Mouse (Mus musculus) lung, embryonic 14.5 days (tissue): ENCODE data around the gene Ltb4r2. TPM values are rescaled to one million over a fixed set of nuclear protein-coding genes. Genes with fewer than 3 reads are reported as not detected.

Experiments used
- ATAC-seq: fragments of 200-750 bp; cut with Nextera tagmentation; 2 replicates; pipeline ENCODE4 v1.8.0; 2017; ENCODE audit warnings: mild to moderate bottlenecking, moderate TSS enrichment, moderate library complexity; ENCODE audit not compliant: insufficient read depth
- DNase-seq: peaks from one replicate; pipeline ENCODE4 v3.0.0-alpha.2; 2015
- H3K27ac ChIP-seq: fragments of 300-500 bp; sonication (generic); 2 replicates; pipeline ENCODE4 v1.5.1; 2014; ENCODE audit warnings: low read depth, mild to moderate bottlenecking, moderate library complexity
- H3K27me3 ChIP-seq: fragments of 300-500 bp; sonication (generic); 2 replicates; pipeline ENCODE4 v1.6.1; 2014; ENCODE audit warnings: low read length, control low read depth; ENCODE audit not compliant: insufficient read depth
- H3K36me3 ChIP-seq: fragments of 300-500 bp; sonication (generic); 2 replicates; pipeline ENCODE4 v1.6.1; 2014; ENCODE audit warnings: control low read depth; ENCODE audit not compliant: insufficient read depth
- H3K4me1 ChIP-seq: fragments of 300-500 bp; sonication (generic); 2 replicates; pipeline ENCODE4 v1.6.1; 2014; ENCODE audit warnings: antibody characterized with exemption, control low read depth; ENCODE audit not compliant: insufficient read depth
- H3K4me2 ChIP-seq: fragments of 300-500 bp; sonication (generic); 2 replicates; pipeline ENCODE4 v1.6.1; 2014; ENCODE audit warnings: mild to moderate bottlenecking
- H3K4me3 ChIP-seq: fragments of 300-500 bp; sonication (generic); 2 replicates; pipeline ENCODE4 v1.5.1; 2014; ENCODE audit warnings: low read depth, low read length
- H3K9ac ChIP-seq: fragments of 300-500 bp; sonication (generic); 2 replicates; pipeline ENCODE4 v1.6.1; 2014
- H3K9me3 ChIP-seq: fragments of 300-500 bp; sonication (generic); 2 replicates; pipeline ENCODE4 v1.6.1; 2016; ENCODE audit warnings: low read depth, low read length, control low read depth
- CTCF ChIP-seq: IDR thresholded peaks from 2 replicates; pipeline ENCODE4 v1.5.1; 2016; ENCODE audit warnings: antibody characterized with exemption, low read depth
- WGBS: fragments of 180-500 bp; shearing (Covaris S2); extraction: QIAGEN DNeasy Blood & Tissue Kit; methylation state at CpG from one replicate; pipeline ENCODE4 v1.1.7; 2014; 5-methylcytosine and 5-hydroxymethylcytosine counted together
- polyA plus RNA-seq: library from polyadenylated mRNA; unstranded; fragments of >200 nt; fragmentation: Nextera tagmentation; extraction: Ambion mirVana; gene quantifications from 2 replicates; pipeline ENCODE4 v1.2.1, GENCODE M21; 2014

Gene Ltb4r2
- polyA plus RNA-seq, 1 experiment from 2014 or later: 0.70 TPM

DNA sequence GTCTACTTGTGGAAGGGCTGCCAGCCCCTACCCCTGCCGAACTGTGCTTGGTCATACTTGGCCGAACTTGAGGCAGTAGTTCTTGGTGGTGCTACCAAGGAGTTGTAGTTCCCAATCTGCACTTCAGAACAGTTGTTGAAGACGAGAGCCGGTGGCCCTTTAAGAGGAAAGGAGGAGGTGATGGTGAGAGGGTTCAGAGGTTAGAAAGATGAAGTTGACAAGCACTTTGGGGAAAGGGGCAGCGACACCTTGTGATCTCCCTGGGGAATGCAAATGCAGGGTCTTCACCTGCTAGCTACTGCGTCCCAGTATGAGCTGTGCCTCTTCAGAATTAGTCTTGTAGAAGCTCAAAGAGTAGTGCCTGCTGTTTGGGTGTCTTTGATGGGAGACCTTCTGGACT lies 24.0 kb downstream of the Ltb4r2 start:
- Histone ChIP-seq H3K27ac (no peak overlapping the region), H3K27me3 (peaks cover 25% of the 10 kb centered on the region; the same call in 1 of the 2 replicates), H3K4me3 (no peak overlapping the region), H3K36me3 (0 out of 2 replicates have a peak, but pooled peaks cover 3% of the 10 kb centered on the region), H3K4me1 (peaks cover 11% of the 10 kb centered on the region), H3K4me2 (no peak overlapping the region), H3K9ac (no peak overlapping the region), H3K9me3 (no peaks in the 10 kb centered on the region)
- peak; percentile 35 for TF ChIP-seq CTCF
- no peak for DNase-seq
- 27% methylated on average over 6 of the region's 6 CpGs for WGBS
- no peak for ATAC-seq

DNA sequence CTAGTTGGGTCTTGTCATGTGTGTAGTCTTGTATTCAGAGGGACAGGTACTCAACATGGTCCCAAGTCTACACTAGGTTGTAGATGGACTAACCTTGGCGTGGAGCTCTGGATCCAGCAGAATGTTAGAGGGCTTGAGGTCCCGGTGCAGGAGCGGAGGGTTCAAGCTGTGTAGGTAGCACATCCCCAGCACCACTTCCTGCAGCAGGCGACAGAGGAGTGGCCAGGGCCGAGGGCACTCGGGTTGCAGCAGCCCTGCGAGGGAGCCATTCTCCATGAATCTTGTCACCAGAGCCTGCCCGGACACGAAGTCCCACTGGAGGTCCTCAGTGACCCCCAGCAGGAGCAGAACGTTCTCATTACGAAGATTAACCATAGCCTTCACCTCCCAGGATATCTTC lies 26.5 kb downstream of the Ltb4r2 start:
- no peaks in the 10 kb centered on the region for H3K36me3 ChIP-seq
- 0 out of 2 replicates have a peak overlapping the region, but pooled peaks have one; percentile 46 for H3K9ac ChIP-seq
- peak overlapping the region; percentile 44 for H3K4me3 ChIP-seq
- peaks cover 22% of the 10 kb centered on the region; the same call in 1 of the 2 replicates for H3K27me3 ChIP-seq
- no peak for DNase-seq
- WGBS: 32% methylated on average over 11 of the region's 11 CpGs
- no peak overlapping the region for H3K27ac ChIP-seq
- TF ChIP-seq CTCF: no peak
- peak overlapping the region; percentile 85 for H3K4me2 ChIP-seq
- H3K4me1 ChIP-seq: peaks cover 4% of the 10 kb centered on the region
- ATAC-seq: no peak
- no peaks in the 10 kb centered on the region for H3K9me3 ChIP-seq

DNA sequence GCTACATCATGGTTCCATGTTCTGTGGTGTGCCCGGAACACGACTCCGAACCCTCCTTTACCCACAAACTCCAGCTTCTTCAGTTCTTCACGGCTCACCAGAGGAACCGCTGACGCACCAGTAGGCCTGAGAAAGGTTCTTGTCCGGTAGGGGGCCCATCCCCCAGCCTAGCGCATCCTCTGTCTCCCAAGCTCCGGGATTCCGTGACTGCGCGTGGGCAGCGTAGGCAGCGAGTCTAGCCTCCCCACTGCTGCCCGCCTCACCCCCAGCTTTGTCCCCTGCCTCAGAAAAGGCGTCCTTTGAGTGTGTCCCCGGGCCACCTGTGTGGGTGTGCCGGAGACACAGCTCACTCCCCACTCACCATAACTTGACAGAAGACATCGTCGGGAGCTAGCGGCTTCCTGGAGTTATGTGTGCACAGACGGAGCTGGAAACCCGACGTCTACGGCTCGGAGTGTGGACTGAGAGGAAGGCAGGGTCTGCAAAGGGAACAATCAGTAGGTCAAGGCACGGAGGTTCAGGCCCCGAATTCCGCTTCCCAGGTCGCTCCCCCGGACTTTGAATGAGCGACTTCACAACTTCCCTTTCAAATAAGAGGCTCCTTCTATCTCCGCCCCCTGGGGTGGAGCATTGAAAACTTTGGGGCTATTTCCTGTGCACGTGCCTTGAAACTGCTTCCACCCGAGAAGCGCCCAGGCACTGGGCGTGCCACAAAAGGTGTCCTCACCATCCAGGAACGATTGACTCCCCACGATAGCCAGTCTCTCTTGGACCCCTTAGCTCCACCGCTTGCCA lies 27.2 kb downstream of the Ltb4r2 start, which contains the start of gene Ripk3:
Gene Ripk3, minus strand, starts transcription at position 610 of the 795 bp plus-strand sequence.
- Histone ChIP-seq H3K27me3 (peaks cover 18% of the 10 kb centered on the region; the same call in 1 of the 2 replicates), H3K36me3 (no peaks in the 10 kb centered on the region), H3K4me2 (peak within 1 kb of the TSS; percentile 85), H3K4me3 (peak within 1 kb of the TSS; percentile 44), H3K9me3 (no peaks in the 10 kb centered on the region), H3K27ac (no peak within 1 kb of the TSS), H3K9ac (peak within 1 kb of the TSS; percentile 46), H3K4me1 (peaks cover 8% of the 10 kb centered on the region; the same call in 1 of the 2 replicates)
- ATAC-seq (peak; percentile 33; the same call in 1 of the 2 replicates), DNase-seq (peak; percentile 79)
- 4% methylated on average over 40 of the region's 40 CpGs for WGBS
- TF ChIP-seq CTCF: peak; percentile 20; the same call in 1 of the 2 replicates

DNA sequence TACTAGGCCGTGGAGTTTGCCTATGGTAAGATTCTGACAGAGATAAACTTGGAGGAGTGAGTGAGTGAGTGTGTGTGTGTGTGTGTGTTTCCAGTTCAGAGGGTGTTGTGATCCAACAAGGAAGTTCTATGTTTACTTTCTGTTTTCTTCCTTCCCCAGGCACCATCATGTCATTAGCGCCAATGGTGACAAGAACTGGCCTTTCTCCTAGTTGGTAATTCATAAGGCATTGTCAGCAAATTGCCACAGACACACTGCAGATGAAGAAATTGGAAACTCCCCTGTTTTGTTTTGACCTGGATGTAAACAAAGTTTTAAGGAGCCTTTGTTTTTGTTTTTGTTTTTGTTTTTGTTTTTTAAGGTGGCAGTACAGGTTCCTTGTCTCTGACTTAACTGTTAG lies 32.2 kb downstream of the Ltb4r2 start:
- TF ChIP-seq CTCF: no peak
- Histone ChIP-seq H3K4me2 (no peak overlapping the region), H3K36me3 (no peaks in the 10 kb centered on the region), H3K4me1 (peaks cover 8% of the 10 kb centered on the region; the same call in 1 of the 2 replicates), H3K27me3 (peaks cover 3% of the 10 kb centered on the region; the same call in 1 of the 2 replicates), H3K27ac (peak overlapping the region; percentile 30; the same call in 1 of the 2 replicates), H3K4me3 (no peak overlapping the region), H3K9ac (no peak overlapping the region), H3K9me3 (no peaks in the 10 kb centered on the region)
- ATAC-seq: no peak
- peak; percentile 27 for DNase-seq
- 49% methylated on average over 2 of the region's 2 CpGs for WGBS

DNA sequence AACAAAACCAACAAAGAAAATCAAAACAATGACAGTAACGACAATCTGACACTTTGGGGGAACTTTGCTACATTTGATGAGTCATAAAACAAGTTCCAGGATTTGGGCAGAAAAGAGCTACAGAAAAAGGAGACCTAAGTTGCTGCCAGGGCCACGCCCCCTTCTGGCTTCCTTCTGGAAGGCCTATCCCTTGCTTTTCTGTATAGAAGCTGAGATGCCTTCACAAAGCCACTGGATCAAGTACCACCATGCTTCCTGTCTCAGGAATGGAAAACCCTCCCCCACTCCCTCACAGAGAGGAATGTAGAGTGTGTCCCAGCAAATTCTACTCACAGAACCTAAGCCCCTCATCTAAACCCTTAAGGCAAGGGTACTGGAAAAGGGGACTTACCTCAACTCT lies 32.7 kb downstream of the Ltb4r2 start:
- Histone ChIP-seq H3K9me3 (no peaks in the 10 kb centered on the region), H3K4me1 (peaks cover 4% of the 10 kb centered on the region; the same call in 1 of the 2 replicates), H3K27me3 (no peaks in the 10 kb centered on the region), H3K9ac (no peak overlapping the region), H3K36me3 (no peaks in the 10 kb centered on the region), H3K4me2 (no peak overlapping the region), H3K27ac (no peak overlapping the region), H3K4me3 (no peak overlapping the region)
- peak; percentile 56 for DNase-seq
- no peak for TF ChIP-seq CTCF
- ATAC-seq: no peak
- 56% methylated on average over 2 of the region's 2 CpGs for WGBS

DNA sequence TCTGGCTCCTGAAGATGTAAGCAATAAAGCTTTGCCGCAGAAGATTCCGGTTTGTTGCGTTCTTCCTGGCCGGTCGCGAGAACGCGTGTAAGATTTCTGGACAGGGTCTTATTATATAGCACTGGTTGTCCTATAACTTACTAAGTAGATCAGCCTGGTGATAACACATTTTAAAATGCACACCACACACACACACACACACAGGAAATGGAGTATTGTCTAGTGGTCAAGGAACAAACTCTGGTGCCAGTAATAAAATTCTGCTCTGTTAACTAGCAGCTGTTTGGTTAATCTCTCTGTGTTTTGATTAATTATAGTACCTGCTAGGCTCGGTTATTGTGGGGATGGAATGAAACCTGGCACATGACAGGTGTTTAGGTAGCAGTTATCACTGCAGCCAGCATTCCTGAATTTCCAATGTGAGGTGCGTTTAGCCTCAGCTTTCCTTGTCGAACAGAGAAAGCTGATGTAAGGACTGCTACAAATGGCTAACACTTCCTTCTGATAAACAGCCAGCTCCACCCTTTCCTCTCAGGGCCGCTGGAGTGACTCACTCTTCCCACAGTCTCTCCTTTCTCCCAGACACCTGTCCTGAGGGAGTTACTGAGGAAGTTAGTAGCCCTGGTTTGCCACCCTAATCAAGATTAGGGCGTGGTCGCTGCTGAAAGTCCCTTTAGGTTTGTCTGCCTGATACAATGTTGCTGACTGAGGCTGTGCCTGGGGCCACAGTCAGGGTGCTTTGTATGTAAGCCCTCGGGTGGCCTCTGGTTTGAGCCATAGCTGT lies 34.3 kb downstream of the Ltb4r2 start:
- Histone ChIP-seq H3K9me3 (no peaks in the 10 kb centered on the region), H3K4me2 (no peak overlapping the region), H3K4me3 (no peak overlapping the region), H3K36me3 (no peaks in the 10 kb centered on the region), H3K27ac (peak overlapping the region; percentile 9; the same call in 1 of the 2 replicates), H3K4me1 (peaks cover 4% of the 10 kb centered on the region; the same call in 1 of the 2 replicates), H3K9ac (no peak overlapping the region), H3K27me3 (no peaks in the 10 kb centered on the region)
- 67% methylated on average over 15 of the region's 15 CpGs for WGBS
- ATAC-seq (no peak), DNase-seq (peak; percentile 35)
- TF ChIP-seq CTCF: no peak

Other genes with a start within 250 kb of the Ltb4r2 start
- not detected in 2 replicates for gene Nrl, start 236.4 kb upstream of the Ltb4r2 start, polyA plus RNA-seq
- 52.1 and 55.4 TPM in 2 replicates for gene Pck2, start 221.2 kb upstream of the Ltb4r2 start, polyA plus RNA-seq
- gene Dcaf11, start 201.4 kb upstream of the Ltb4r2 start, polyA plus RNA-seq: 53.9 and 62.3 TPM in 2 replicates
- 1.2 and 1.6 TPM in 2 replicates for gene A730061H03Rik, start 201.0 kb upstream of the Ltb4r2 start, polyA plus RNA-seq
- 0.76 and 1.7 TPM in 2 replicates for gene Fitm1, start 185.8 kb upstream of the Ltb4r2 start, polyA plus RNA-seq
- 139 and 142 TPM in 2 replicates for gene Psme1, start 183.3 kb upstream of the Ltb4r2 start, polyA plus RNA-seq
- 2.1 and 2.4 TPM in 2 replicates for gene Emc9, start 176.1 kb upstream of the Ltb4r2 start, polyA plus RNA-seq
- gene Psme2, start 170.3 kb upstream of the Ltb4r2 start, polyA plus RNA-seq: 228 and 242 TPM in 2 replicates
- 14.4 and 16.9 TPM in 2 replicates for gene Rnf31, start 169.7 kb upstream of the Ltb4r2 start, polyA plus RNA-seq
- 8.9 and 9.0 TPM in 2 replicates for gene Irf9, start 157.9 kb upstream of the Ltb4r2 start, polyA plus RNA-seq
- 8.5 and 14.2 TPM in 2 replicates for gene Rec8, start 143.4 kb upstream of the Ltb4r2 start, polyA plus RNA-seq
- gene Ipo4, start 125.5 kb upstream of the Ltb4r2 start, polyA plus RNA-seq: 97.5 and 115 TPM in 2 replicates
- 2.1 TPM in 2 replicates for gene Gm49378, start 123.5 kb upstream of the Ltb4r2 start, polyA plus RNA-seq
- 111 and 122 TPM in 2 replicates for gene Tm9sf1, start 117.6 kb upstream of the Ltb4r2 start, polyA plus RNA-seq
- gene Tssk4, start 111.2 kb upstream of the Ltb4r2 start, polyA plus RNA-seq: 0.89 and 1.1 TPM in 2 replicates
- 51.6 and 52.0 TPM in 2 replicates for gene Mdp1, start 100.9 kb upstream of the Ltb4r2 start, polyA plus RNA-seq
- 58.4 and 59.4 TPM in 2 replicates for gene Gmpr2, start 89.5 kb upstream of the Ltb4r2 start, polyA plus RNA-seq
- 556 and 577 TPM in 2 replicates for gene Nedd8, start 89.3 kb upstream of the Ltb4r2 start, polyA plus RNA-seq
- 53.3 and 58.0 TPM in 2 replicates for gene Tinf2, start 79.6 kb upstream of the Ltb4r2 start, polyA plus RNA-seq
- gene Tgm1, start 47.5 kb upstream of the Ltb4r2 start, polyA plus RNA-seq: 0.89 and 1.3 TPM in 2 replicates
- 25.6 and 29.5 TPM in 2 replicates for gene Rabggta, start 39.2 kb upstream of the Ltb4r2 start, polyA plus RNA-seq
- gene Dhrs1, start 15.7 kb upstream of the Ltb4r2 start, polyA plus RNA-seq: 76.7 and 79.9 TPM in 2 replicates
- 48.7 and 50.6 TPM in 2 replicates for gene Nop9, start 15.7 kb upstream of the Ltb4r2 start, polyA plus RNA-seq
- 0.36 and 0.38 TPM in 2 replicates for gene Cideb, start 3.0 kb upstream of the Ltb4r2 start, polyA plus RNA-seq
- 0.31 and 0.64 TPM in 2 replicates for gene Ltb4r1, start 4.5 kb downstream of the Ltb4r2 start, polyA plus RNA-seq
- gene Adcy4, start 22.7 kb downstream of the Ltb4r2 start, polyA plus RNA-seq: 11.6 and 14.1 TPM in 2 replicates
- 42.5 and 51.4 TPM in 2 replicates for gene Ripk3, start 27.4 kb downstream of the Ltb4r2 start, polyA plus RNA-seq
- gene Nfatc4, start 61.7 kb downstream of the Ltb4r2 start, polyA plus RNA-seq: 58.8 and 66.1 TPM in 2 replicates
- 18.7 and 19.4 TPM in 2 replicates for gene Nynrin, start 92.6 kb downstream of the Ltb4r2 start, polyA plus RNA-seq
- gene Cbln3, start 123.0 kb downstream of the Ltb4r2 start, polyA plus RNA-seq: 1.4 and 1.9 TPM in 2 replicates
- gene Khnyn, start 123.5 kb downstream of the Ltb4r2 start, polyA plus RNA-seq: 11.0 and 13.7 TPM in 2 replicates
- 44.3 and 47.2 TPM in 2 replicates for gene Sdr39u1, start 138.9 kb downstream of the Ltb4r2 start, polyA plus RNA-seq
- gene Cma1, start 183.2 kb downstream of the Ltb4r2 start, polyA plus RNA-seq: 3.7 and 4.4 TPM in 2 replicates
- gene Cma2, start 189.6 kb downstream of the Ltb4r2 start, polyA plus RNA-seq: not detected in 2 replicates